Mouse (Mus musculus): ENCODE results near the gene Lifr. TPM values are rescaled to one million over a fixed set of nuclear protein-coding genes. Genes with fewer than 3 reads are reported as not detected.

Lifr gene
- polyA plus RNA-seq, 2 experiments, result 8.1 to 22.3 TPM

DNA sequence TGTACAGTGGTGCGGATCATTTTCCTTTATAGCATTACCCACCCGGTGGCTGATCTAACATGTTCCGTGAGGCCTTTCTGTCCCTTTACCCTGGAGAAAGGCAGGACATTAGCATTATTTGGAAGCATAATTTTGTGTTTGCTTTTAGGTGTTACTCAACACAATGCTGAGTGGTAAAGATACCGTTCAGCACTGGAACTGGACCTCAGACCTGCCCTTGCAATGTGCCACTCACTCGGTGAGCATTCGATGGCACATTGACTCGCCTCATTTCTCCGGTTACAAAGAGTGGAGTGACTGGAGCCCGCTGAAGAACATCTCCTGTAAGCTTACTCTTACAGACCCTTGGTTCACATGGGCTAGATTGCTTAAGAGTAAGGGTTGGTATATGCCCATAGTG lies 76.3 kb downstream of the Lifr start:
- ATAC-seq (ENCODE audit: insufficient read depth) (no peak), DNase-seq (ENCODE audit: low read depth in 3 of 3, low spot score in 3 of 3) (no peak)
- Histone ChIP-seq H3K9ac (replicated peaks) (no peak overlapping the region), H3K36me3 (replicated peaks; ENCODE audit: control insufficient read depth, insufficient read depth, low read depth) (no peaks in the 10 kb centered on the region), H3K4me3 (ENCODE audit: insufficient read depth in 1 of 2, low read depth in 2 of 2, low read length in 2 of 2) (no peak overlapping the region), H3K9me3 (ENCODE audit: control insufficient read depth, low read length) (no peaks in the 10 kb centered on the region), H3K4me1 (replicated peaks; ENCODE audit: control insufficient read depth in 2 of 2, insufficient read depth in 2 of 2, low read length in 1 of 2) (peaks cover 0 to 5% of the 10 kb centered on the region in 2 experiments; a peak in 1 of 4 replicates), H3K4me2 (ENCODE audit: low read depth) (no peak overlapping the region), H3K27ac (no peak overlapping the region), H3K27me3 (ENCODE audit: control insufficient read depth, insufficient read depth, low read length) (no peaks in the 10 kb centered on the region)
- TF ChIP-seq EP300 (IDR thresholded peaks at IDR 0.05; ENCODE audit: low read depth), result no peak
- no peak for TF ChIP-seq CTCF (IDR thresholded peaks at IDR 0.05; ENCODE audit: low read depth)
- WGBS (ENCODE audit: insufficient replicate concordance), result 70% methylated on average over 9 of the region's 9 CpGs

DNA sequence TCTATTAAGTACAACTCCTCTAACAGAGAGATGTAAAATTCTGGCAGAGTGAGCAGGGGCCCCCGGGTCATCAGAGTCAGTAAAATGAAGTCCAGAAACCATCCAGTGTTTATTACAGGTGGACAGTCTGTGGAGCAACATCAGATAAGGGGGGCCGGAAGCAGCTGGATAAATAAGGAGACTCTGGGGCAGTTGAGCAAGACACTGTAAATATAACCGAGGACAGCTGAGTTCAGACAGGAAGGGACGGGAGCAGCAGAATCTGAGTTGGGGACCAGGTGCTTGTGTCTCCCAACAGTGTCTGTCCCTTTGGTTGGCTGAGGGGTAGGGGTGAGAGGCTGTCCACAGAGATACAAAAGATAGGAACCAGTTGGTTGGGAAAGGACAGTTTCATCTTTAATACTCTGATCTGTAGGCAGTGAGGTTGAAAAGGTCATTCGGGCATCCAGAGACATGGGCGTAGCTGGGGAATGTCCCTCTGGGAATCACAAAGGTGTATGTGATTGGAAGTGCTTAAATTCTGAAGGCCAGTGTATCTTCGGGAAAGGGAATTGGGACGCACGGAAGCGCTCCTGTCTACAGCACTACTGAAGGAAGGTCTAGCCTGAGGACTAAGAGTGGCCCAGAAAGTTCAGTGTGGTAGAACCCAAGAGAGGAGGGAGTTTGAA lies 77.0 kb downstream of the Lifr start:
- Histone ChIP-seq H3K4me2 (ENCODE audit: low read depth) (no peak overlapping the region), H3K36me3 (replicated peaks; ENCODE audit: control insufficient read depth, insufficient read depth, low read depth) (no peaks in the 10 kb centered on the region), H3K9ac (replicated peaks) (no peak overlapping the region), H3K4me3 (ENCODE audit: insufficient read depth in 1 of 2, low read depth in 2 of 2, low read length in 2 of 2) (no peak overlapping the region), H3K27ac (no peak overlapping the region), H3K9me3 (ENCODE audit: control insufficient read depth, low read length) (no peaks in the 10 kb centered on the region), H3K27me3 (ENCODE audit: control insufficient read depth, insufficient read depth, low read length) (no peaks in the 10 kb centered on the region), H3K4me1 (replicated peaks; ENCODE audit: control insufficient read depth in 2 of 2, insufficient read depth in 2 of 2, low read length in 1 of 2) (peaks cover 0 to 5% of the 10 kb centered on the region in 2 experiments; a peak in 1 of 4 replicates)
- WGBS (ENCODE audit: insufficient replicate concordance), result 65% methylated on average over 10 of the region's 10 CpGs
- ATAC-seq (ENCODE audit: insufficient read depth) (peak; percentile 65), DNase-seq (ENCODE audit: low read depth in 3 of 3, low spot score in 3 of 3) (peak in 1 of 3 experiments; percentile 11)
- TF ChIP-seq CTCF (IDR thresholded peaks at IDR 0.05; ENCODE audit: low read depth) (no peak), EP300 (IDR thresholded peaks at IDR 0.05; ENCODE audit: low read depth) (no peak)

DNA sequence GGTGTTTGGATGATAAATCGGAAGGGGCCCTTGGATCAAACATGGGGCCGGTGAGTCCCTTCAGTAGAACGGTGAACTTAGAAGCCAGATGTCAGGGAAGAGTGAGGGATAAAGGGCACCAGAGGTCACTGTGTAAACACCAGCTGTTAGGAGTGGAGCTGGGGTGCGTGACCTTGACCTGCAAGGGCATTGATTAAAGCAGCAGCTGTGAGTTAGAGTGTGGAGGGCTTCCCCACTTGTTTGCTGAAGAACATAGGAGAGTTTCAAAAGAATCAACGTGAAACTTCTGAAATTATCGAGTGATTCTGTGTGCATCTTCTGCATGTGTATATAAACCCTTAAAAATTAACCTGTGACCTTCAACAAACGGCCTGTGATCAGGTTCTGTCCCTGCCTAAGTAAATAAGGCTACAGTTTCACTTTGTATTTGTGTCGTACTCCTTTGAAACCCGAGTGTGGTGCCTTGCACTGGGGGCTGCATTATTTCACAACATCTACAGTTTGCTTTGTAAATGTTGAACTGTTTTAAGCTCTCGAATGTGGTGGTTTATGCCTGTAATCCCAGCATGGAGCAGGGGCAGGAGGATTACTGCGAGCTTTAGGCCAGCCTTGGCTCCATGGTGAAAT lies 77.6 kb downstream of the Lifr start:
- H3K4me1 ChIP-seq (replicated peaks; ENCODE audit: control insufficient read depth in 2 of 2, insufficient read depth in 2 of 2, low read length in 1 of 2), result peaks cover 0 to 5% of the 10 kb centered on the region in 2 experiments; a peak in 1 of 4 replicates
- no peak overlapping the region for H3K27ac ChIP-seq
- ATAC-seq (ENCODE audit: insufficient read depth) (peak; percentile 77), DNase-seq (ENCODE audit: low read depth in 3 of 3, low spot score in 3 of 3) (peak in 2 of 3 experiments; percentile 26 to 36)
- no peaks in the 10 kb centered on the region for H3K36me3 ChIP-seq (replicated peaks; ENCODE audit: control insufficient read depth, insufficient read depth, low read depth)
- no peaks in the 10 kb centered on the region for H3K9me3 ChIP-seq (ENCODE audit: control insufficient read depth, low read length)
- no peak overlapping the region for H3K9ac ChIP-seq (replicated peaks)
- TF ChIP-seq CTCF (IDR thresholded peaks at IDR 0.05; ENCODE audit: low read depth), result no peak
- no peak for TF ChIP-seq EP300 (IDR thresholded peaks at IDR 0.05; ENCODE audit: low read depth)
- H3K27me3 ChIP-seq (ENCODE audit: control insufficient read depth, insufficient read depth, low read length), result no peaks in the 10 kb centered on the region
- H3K4me3 ChIP-seq (ENCODE audit: insufficient read depth in 1 of 2, low read depth in 2 of 2, low read length in 2 of 2), result no peak overlapping the region
- 0 out of 2 replicates have a peak overlapping the region, but pooled peaks have one; percentile 15 for H3K4me2 ChIP-seq (ENCODE audit: low read depth)
- 47% methylated on average over 11 of the region's 11 CpGs for WGBS (ENCODE audit: insufficient replicate concordance)

DNA sequence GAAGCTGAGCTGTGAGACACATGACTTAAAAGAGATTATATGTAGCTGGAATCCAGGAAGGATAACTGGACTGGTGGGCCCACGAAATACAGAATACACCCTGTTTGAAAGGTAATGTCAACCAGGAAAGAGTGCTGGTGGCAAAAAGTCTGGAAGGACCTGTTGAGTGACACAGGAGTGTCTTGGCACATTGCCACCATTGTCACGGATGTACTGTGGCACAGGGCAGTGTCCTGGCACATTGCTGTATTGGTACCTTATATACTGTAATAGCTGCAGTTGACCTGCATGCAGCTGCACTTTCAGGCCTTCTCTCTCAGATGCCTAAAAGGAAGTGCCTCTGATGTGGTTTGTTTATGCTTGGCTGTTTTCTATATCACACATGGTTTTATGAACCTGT lies 82.5 kb downstream of the Lifr start:
- DNase-seq (ENCODE audit: low read depth in 3 of 3, low spot score in 3 of 3) (no peak), ATAC-seq (ENCODE audit: insufficient read depth) (no peak)
- no peaks in the 10 kb centered on the region; a peak in 1 of 4 replicates for H3K4me1 ChIP-seq (replicated peaks; ENCODE audit: control insufficient read depth in 2 of 2, insufficient read depth in 2 of 2, low read length in 1 of 2)
- H3K9ac ChIP-seq (replicated peaks), result no peak overlapping the region
- TF ChIP-seq EP300 (IDR thresholded peaks at IDR 0.05; ENCODE audit: low read depth), result no peak
- TF ChIP-seq CTCF (IDR thresholded peaks at IDR 0.05; ENCODE audit: low read depth), result no peak
- H3K36me3 ChIP-seq (replicated peaks; ENCODE audit: control insufficient read depth, insufficient read depth, low read depth), result no peaks in the 10 kb centered on the region
- no peak overlapping the region for H3K4me2 ChIP-seq (ENCODE audit: low read depth)
- no peaks in the 10 kb centered on the region for H3K9me3 ChIP-seq (ENCODE audit: control insufficient read depth, low read length)
- H3K27me3 ChIP-seq (ENCODE audit: control insufficient read depth, insufficient read depth, low read length), result no peaks in the 10 kb centered on the region
- H3K27ac ChIP-seq, result no peak overlapping the region
- 37% methylated on average over 2 of the region's 2 CpGs for WGBS (ENCODE audit: insufficient replicate concordance)
- no peak overlapping the region for H3K4me3 ChIP-seq (ENCODE audit: insufficient read depth in 1 of 2, low read depth in 2 of 2, low read length in 2 of 2)

DNA sequence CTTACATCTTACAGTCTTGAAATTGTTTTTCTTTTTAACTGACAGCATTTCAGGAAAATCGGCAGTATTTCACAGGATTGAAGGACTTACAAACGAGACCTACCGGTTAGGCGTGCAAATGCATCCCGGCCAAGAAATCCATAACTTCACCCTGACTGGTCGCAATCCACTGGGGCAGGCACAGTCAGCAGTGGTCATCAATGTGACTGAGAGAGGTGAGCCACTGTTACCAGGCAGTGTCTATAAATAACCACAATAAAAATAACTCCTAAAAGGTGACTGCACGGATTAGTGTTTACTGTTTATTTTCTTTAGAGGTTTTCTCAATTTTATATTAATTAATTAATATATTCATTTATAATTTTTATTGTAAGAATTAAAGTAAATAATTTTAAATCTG lies 82.9 kb downstream of the Lifr start:
- Histone ChIP-seq H3K27me3 (ENCODE audit: control insufficient read depth, insufficient read depth, low read length) (no peaks in the 10 kb centered on the region), H3K27ac (no peak overlapping the region), H3K4me3 (ENCODE audit: insufficient read depth in 1 of 2, low read depth in 2 of 2, low read length in 2 of 2) (no peak overlapping the region), H3K9me3 (ENCODE audit: control insufficient read depth, low read length) (no peaks in the 10 kb centered on the region), H3K9ac (replicated peaks) (no peak overlapping the region), H3K4me2 (ENCODE audit: low read depth) (no peak overlapping the region), H3K4me1 (replicated peaks; ENCODE audit: control insufficient read depth in 2 of 2, insufficient read depth in 2 of 2, low read length in 1 of 2) (no peaks in the 10 kb centered on the region; a peak in 1 of 4 replicates), H3K36me3 (replicated peaks; ENCODE audit: control insufficient read depth, insufficient read depth, low read depth) (no peaks in the 10 kb centered on the region)
- WGBS (ENCODE audit: insufficient replicate concordance), result 69% methylated on average over 7 of the region's 7 CpGs
- DNase-seq (ENCODE audit: low read depth in 3 of 3, low spot score in 3 of 3) (no peak), ATAC-seq (ENCODE audit: insufficient read depth) (no peak)
- TF ChIP-seq EP300 (IDR thresholded peaks at IDR 0.05; ENCODE audit: low read depth) (no peak), CTCF (IDR thresholded peaks at IDR 0.05; ENCODE audit: low read depth) (no peak)
